Mouse (Mus musculus) midbrain, postnatal 0 days (tissue): ENCODE measurements around the gene Mrrf. TPM values are rescaled to one million over a fixed set of nuclear protein-coding genes. Genes with fewer than 3 reads are reported as not detected.

Source experiments
- ATAC-seq: fragments of 200-750 bp; cut with Nextera tagmentation; 2 replicates; pipeline ENCODE4 v1.8.0; 2017; ENCODE audit warnings: moderate number of reproducible peaks, mild to moderate bottlenecking, moderate TSS enrichment, moderate library complexity; ENCODE audit not compliant: low FRiP score
- DNase-seq: peaks from one replicate; pipeline ENCODE4 v3.0.0-alpha.2; 2015; ENCODE audit warnings: low spot score
- H3K27ac ChIP-seq: fragments of 300-500 bp; sonication (generic); 2 replicates; pipeline ENCODE4 v1.5.1; 2014; ENCODE audit warnings: low read depth, mild to moderate bottlenecking, low read length, mixed read lengths
- H3K27me3 ChIP-seq: fragments of 300-500 bp; sonication (generic); 2 replicates; pipeline ENCODE4 v1.6.1; 2014; ENCODE audit warnings: low read length, control low read depth, mixed read lengths; ENCODE audit not compliant: insufficient read depth
- H3K36me3 ChIP-seq: fragments of 300-500 bp; sonication (generic); 2 replicates; pipeline ENCODE4 v1.6.1; 2014; ENCODE audit warnings: low read length, control low read depth, mixed read lengths; ENCODE audit not compliant: insufficient read depth
- H3K4me1 ChIP-seq: fragments of 300-500 bp; sonication (generic); 2 replicates; pipeline ENCODE4 v1.6.1; 2014; ENCODE audit warnings: mild to moderate bottlenecking, control low read depth, antibody characterized with exemption, low read length, mixed read lengths; ENCODE audit not compliant: insufficient read depth
- H3K4me2 ChIP-seq: fragments of 300-500 bp; sonication (generic); 2 replicates; pipeline ENCODE4 v1.6.1; 2014; ENCODE audit warnings: low read depth, mild to moderate bottlenecking, low read length, mixed read lengths; ENCODE audit not compliant: poor library complexity, severe bottlenecking
- H3K4me3 ChIP-seq: fragments of 300-500 bp; sonication (generic); 2 replicates; pipeline ENCODE4 v1.5.1; 2014; ENCODE audit warnings: low read depth, mild to moderate bottlenecking, low read length, moderate library complexity
- H3K9ac ChIP-seq: fragments of 300-500 bp; sonication (generic); replicated peaks from 2 replicates; pipeline ENCODE4 v1.6.1; 2014; ENCODE audit warnings: mild to moderate bottlenecking, low read length, moderate library complexity, mixed read lengths; ENCODE audit not compliant: poor library complexity, severe bottlenecking
- H3K9me3 ChIP-seq: fragments of 300-500 bp; sonication (generic); 2 replicates; pipeline ENCODE4 v1.6.1; 2016; ENCODE audit warnings: low read length, control low read depth
- CTCF ChIP-seq: IDR thresholded peaks from 2 replicates; pipeline ENCODE4 v1.5.1; 2016; ENCODE audit warnings: antibody characterized with exemption, mild to moderate bottlenecking
- WGBS: fragments of 180-500 bp; shearing (Covaris S2); extraction: QIAGEN DNeasy Blood & Tissue Kit; methylation state at CpG from one replicate; pipeline ENCODE4 v1.1.7; 2014; 5-methylcytosine and 5-hydroxymethylcytosine counted together
- polyA plus RNA-seq: library from polyadenylated mRNA; unstranded; fragments of >200 nt; fragmentation: Nextera tagmentation; extraction: Ambion mirVana; gene quantifications from 2 replicates; pipeline ENCODE4 v1.2.1, GENCODE M21; 2015
- total RNA-seq: library from RNA; depleted of rRNA; stranded (reverse); fragments of >200 nt; gene quantifications from 2 replicates; pipeline ENCODE4 v1.2.3, GENCODE M21; 2014

Gene Mrrf
- total and polyA plus RNA-seq, 2 experiments from 2014 or later, result 12.2 to 16.8 TPM

GRCm38 (mm10) chr2:36230967-36231366 is 94.8 kb downstream of the Mrrf start:
- DNase-seq (no peak), ATAC-seq (no peak)
- H3K9ac ChIP-seq, result 0 out of 2 replicates have a peak overlapping the region, but pooled peaks have one; percentile 29
- peak overlapping the region; percentile 55 for H3K4me2 ChIP-seq
- no peak overlapping the region for H3K27ac ChIP-seq
- peak overlapping the region; percentile 30 for H3K4me3 ChIP-seq
- H3K9me3 ChIP-seq, result no peaks in the 10 kb centered on the region
- peaks cover 3% of the 10 kb centered on the region; the same call in 1 of the 2 replicates for H3K27me3 ChIP-seq
- no peak for TF ChIP-seq CTCF
- WGBS, result 46% methylated on average over 8 of the region's 10 CpGs
- no peaks in the 10 kb centered on the region for H3K36me3 ChIP-seq
- H3K4me1 ChIP-seq, result 0 out of 2 replicates have a peak, but pooled peaks cover 3% of the 10 kb centered on the region

GRCm38 (mm10) chr2:36234526-36235368 is 98.6 kb downstream of the Mrrf start:
- Histone ChIP-seq H3K36me3 (no peaks in the 10 kb centered on the region), H3K4me1 (0 out of 2 replicates have a peak, but pooled peaks cover 3% of the 10 kb centered on the region), H3K27me3 (peaks cover 3% of the 10 kb centered on the region; the same call in 1 of the 2 replicates), H3K4me3 (no peak overlapping the region), H3K9me3 (no peaks in the 10 kb centered on the region), H3K4me2 (no peak overlapping the region), H3K9ac (no peak overlapping the region), H3K27ac (no peak overlapping the region)
- ATAC-seq (no peak), DNase-seq (no peak)
- 62% methylated on average over 7 of the region's 7 CpGs for WGBS
- TF ChIP-seq CTCF, result no peak

GRCm38 (mm10) chr2:36235917-36236316 is 99.7 kb downstream of the Mrrf start:
- Histone ChIP-seq H3K9ac (no peak overlapping the region), H3K9me3 (no peaks in the 10 kb centered on the region), H3K4me2 (no peak overlapping the region), H3K4me1 (0 out of 2 replicates have a peak, but pooled peaks cover 3% of the 10 kb centered on the region), H3K36me3 (no peaks in the 10 kb centered on the region), H3K4me3 (no peak overlapping the region), H3K27me3 (peaks cover 3% of the 10 kb centered on the region; the same call in 1 of the 2 replicates), H3K27ac (no peak overlapping the region)
- DNase-seq (peak; percentile 86), ATAC-seq (0 out of 2 replicates have a peak, but pooled peaks have one; percentile 28)
- TF ChIP-seq CTCF, result no peak
- WGBS, result 31% methylated on average over 4 of the region's 4 CpGs

- WGBS, result 85% methylated on average over 5 of the region's 5 CpGs
- TF ChIP-seq CTCF, result no peak
- no peak for ATAC-seq
- Histone ChIP-seq H3K27ac (no peak overlapping the region), H3K4me3 (no peak overlapping the region), H3K4me2 (no peak overlapping the region), H3K27me3 (no peaks in the 10 kb centered on the region), H3K9ac (no peak overlapping the region), H3K9me3 (no peaks in the 10 kb centered on the region), H3K36me3 (no peaks in the 10 kb centered on the region), H3K4me1 (0 out of 2 replicates have a peak, but pooled peaks cover 3% of the 10 kb centered on the region)
- no peak for DNase-seq
Observed at GRCm38 (mm10) chr2:36236889-36237288, 100.7 kb downstream of the Mrrf start.

GRCm38 (mm10) chr2:36237557-36237956 is 101.4 kb downstream of the Mrrf start:
- 93% methylated on average over 6 of the region's 6 CpGs for WGBS
- H3K9ac ChIP-seq, result no peak overlapping the region
- H3K27me3 ChIP-seq, result no peaks in the 10 kb centered on the region
- H3K27ac ChIP-seq, result no peak overlapping the region
- DNase-seq, result no peak
- H3K9me3 ChIP-seq, result no peaks in the 10 kb centered on the region
- H3K4me2 ChIP-seq, result no peak overlapping the region
- no peak overlapping the region for H3K4me3 ChIP-seq
- no peaks in the 10 kb centered on the region for H3K36me3 ChIP-seq
- TF ChIP-seq CTCF, result no peak
- ATAC-seq, result no peak
- 0 out of 2 replicates have a peak, but pooled peaks cover 3% of the 10 kb centered on the region for H3K4me1 ChIP-seq

- Histone ChIP-seq H3K4me3 (no peak overlapping the region), H3K27ac (no peak overlapping the region), H3K36me3 (no peaks in the 10 kb centered on the region), H3K9me3 (no peaks in the 10 kb centered on the region), H3K27me3 (no peaks in the 10 kb centered on the region), H3K9ac (no peak overlapping the region), H3K4me2 (no peak overlapping the region), H3K4me1 (0 out of 2 replicates have a peak, but pooled peaks cover 3% of the 10 kb centered on the region)
- no peak for ATAC-seq
- TF ChIP-seq CTCF, result peak; percentile 21; the same call in 1 of the 2 replicates
- no peak for DNase-seq
- 69% methylated on average over 3 of the region's 3 CpGs for WGBS
Observed at GRCm38 (mm10) chr2:36238467-36238866, 102.3 kb downstream of the Mrrf start.
